Mouse (Mus musculus): ENCODE measurements around the gene 4930435E12Rik.

The 4930435E12Rik gene

GRCm38 (mm10) chr16:38768386-38768785, 60.2 kb downstream of the 4930435E12Rik start:
- DNase-seq: peak; percentile 41

GRCm38 (mm10) chr16:38767761-38768160, 60.8 kb downstream of the 4930435E12Rik start:
- DNase-seq: no peak

- DNase-seq: no peak
Observed at GRCm38 (mm10) chr16:38766671-38767070, 61.9 kb downstream of the 4930435E12Rik start.

- no peak for DNase-seq
Observed at GRCm38 (mm10) chr16:38763508-38763907, 65.0 kb downstream of the 4930435E12Rik start.

- no peak for DNase-seq
Observed at GRCm38 (mm10) chr16:38762401-38762800, 66.1 kb downstream of the 4930435E12Rik start.
